Mouse (Mus musculus): ENCODE measurements around the gene Unc13b. TPM values are rescaled to one million over a fixed set of nuclear protein-coding genes. Genes with fewer than 3 reads are reported as not detected.

The Unc13b gene
- total and polyA plus RNA-seq, 2 experiments from 2014 or later: 7.9 to 40.2 TPM

GRCm38 (mm10) chr4:43059697-43060096 lies 944 bp downstream of the Unc13b start:
- WGBS: 27% methylated on average over 3 of the region's 3 CpGs
- ATAC-seq (ENCODE audit: low FRiP score) (no peak), DNase-seq (ENCODE audit: low spot score) (no peak)
- Histone ChIP-seq H3K4me2 (ENCODE audit: low read depth, low read length, poor library complexity, severe bottlenecking) (peak overlapping the region; percentile 71), H3K27me3 (ENCODE audit: insufficient read depth, low read length) (no peaks in the 10 kb centered on the region), H3K4me3 (ENCODE audit: low read depth, low read length) (peak overlapping the region; percentile 76), H3K27ac (ENCODE audit: low read depth, low read length) (no peak overlapping the region), H3K4me1 (ENCODE audit: insufficient read depth, low read length) (0 out of 2 replicates have a peak, but pooled peaks cover 2% of the 10 kb centered on the region), H3K36me3 (ENCODE audit: insufficient read depth, low read length) (no peaks in the 10 kb centered on the region), H3K9me3 (ENCODE audit: low read length) (no peaks in the 10 kb centered on the region), H3K9ac (replicated peaks; ENCODE audit: low read length, poor library complexity, severe bottlenecking) (peak overlapping the region; percentile 81; the same call in 1 of the 2 replicates)
- no peak for TF ChIP-seq CTCF (IDR thresholded peaks at IDR 0.05)

- peak; percentile 21 for TF ChIP-seq CTCF (IDR thresholded peaks at IDR 0.05)
- 0 out of 2 replicates have a peak, but pooled peaks cover 2% of the 10 kb centered on the region for H3K4me1 ChIP-seq (ENCODE audit: insufficient read depth, low read length)
- H3K4me2 ChIP-seq (ENCODE audit: low read depth, low read length, poor library complexity, severe bottlenecking): peak overlapping the region; percentile 71
- DNase-seq (ENCODE audit: low spot score) (no peak), ATAC-seq (ENCODE audit: low FRiP score) (no peak)
- no peaks in the 10 kb centered on the region for H3K9me3 ChIP-seq (ENCODE audit: low read length)
- H3K36me3 ChIP-seq (ENCODE audit: insufficient read depth, low read length): no peaks in the 10 kb centered on the region
- H3K4me3 ChIP-seq (ENCODE audit: low read depth, low read length): peak overlapping the region; percentile 76; the same call in 1 of the 2 replicates
- no peak overlapping the region for H3K27ac ChIP-seq (ENCODE audit: low read depth, low read length)
- no peaks in the 10 kb centered on the region for H3K27me3 ChIP-seq (ENCODE audit: insufficient read depth, low read length)
- 27% methylated on average over 3 of the region's 3 CpGs for WGBS
- H3K9ac ChIP-seq (replicated peaks; ENCODE audit: low read length, poor library complexity, severe bottlenecking): no peak overlapping the region
These were observed 1.5 kb downstream of the Unc13b start for GRCm38 (mm10) chr4:43060286-43060685.

DNA sequence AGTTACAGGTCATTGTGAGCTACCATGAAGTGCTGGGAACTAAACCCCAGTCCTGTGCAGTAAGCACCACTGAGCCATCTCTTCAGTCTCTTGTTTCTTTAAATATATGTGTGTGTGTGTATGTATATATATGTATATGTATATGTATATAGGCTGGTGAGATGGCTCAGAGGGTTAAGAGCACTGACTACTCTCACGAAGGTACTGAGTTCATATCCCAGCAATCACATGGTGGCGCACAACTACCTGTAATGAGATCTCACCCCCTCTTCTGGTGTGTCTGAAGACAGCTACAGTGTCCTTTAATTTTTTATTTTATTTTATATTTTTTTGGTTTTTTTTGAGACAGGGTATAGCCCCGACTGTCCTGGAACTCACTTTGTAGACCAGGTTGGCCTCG lies 6.7 kb downstream of the Unc13b start:
- Histone ChIP-seq H3K4me1 (ENCODE audit: insufficient read depth, low read length) (no peaks in the 10 kb centered on the region), H3K4me2 (ENCODE audit: low read depth, low read length, poor library complexity, severe bottlenecking) (no peak overlapping the region), H3K27ac (ENCODE audit: low read depth, low read length) (no peak overlapping the region), H3K9me3 (ENCODE audit: low read length) (no peaks in the 10 kb centered on the region), H3K4me3 (ENCODE audit: low read depth, low read length) (no peak overlapping the region), H3K9ac (replicated peaks; ENCODE audit: low read length, poor library complexity, severe bottlenecking) (no peak overlapping the region), H3K27me3 (ENCODE audit: insufficient read depth, low read length) (no peaks in the 10 kb centered on the region), H3K36me3 (ENCODE audit: insufficient read depth, low read length) (no peaks in the 10 kb centered on the region)
- no peak for DNase-seq (ENCODE audit: low spot score)
- no peak for ATAC-seq (ENCODE audit: low FRiP score)
- no peak for TF ChIP-seq CTCF (IDR thresholded peaks at IDR 0.05)
- WGBS: over 99% methylated on average over 4 of the region's 4 CpGs

GRCm38 (mm10) chr4:43074923-43075322 lies 16.2 kb downstream of the Unc13b start:
- H3K27me3 ChIP-seq (ENCODE audit: insufficient read depth, low read length): no peaks in the 10 kb centered on the region
- H3K27ac ChIP-seq (ENCODE audit: low read depth, low read length): no peak overlapping the region
- H3K36me3 ChIP-seq (ENCODE audit: insufficient read depth, low read length): no peaks in the 10 kb centered on the region
- no peaks in the 10 kb centered on the region for H3K4me1 ChIP-seq (ENCODE audit: insufficient read depth, low read length)
- ATAC-seq (ENCODE audit: low FRiP score): no peak
- no peak overlapping the region for H3K4me3 ChIP-seq (ENCODE audit: low read depth, low read length)
- no peaks in the 10 kb centered on the region for H3K9me3 ChIP-seq (ENCODE audit: low read length)
- H3K4me2 ChIP-seq (ENCODE audit: low read depth, low read length, poor library complexity, severe bottlenecking): no peak overlapping the region
- no peak overlapping the region for H3K9ac ChIP-seq (replicated peaks; ENCODE audit: low read length, poor library complexity, severe bottlenecking)
- TF ChIP-seq CTCF (IDR thresholded peaks at IDR 0.05): no peak
- no peak for DNase-seq (ENCODE audit: low spot score)

- H3K27ac ChIP-seq (ENCODE audit: low read depth, low read length): no peak overlapping the region
- no peak overlapping the region for H3K4me2 ChIP-seq (ENCODE audit: low read depth, low read length, poor library complexity, severe bottlenecking)
- ATAC-seq (ENCODE audit: low FRiP score) (no peak), DNase-seq (ENCODE audit: low spot score) (no peak)
- no peak for TF ChIP-seq CTCF (IDR thresholded peaks at IDR 0.05)
- H3K27me3 ChIP-seq (ENCODE audit: insufficient read depth, low read length): no peaks in the 10 kb centered on the region
- 54% methylated on average over 7 of the region's 7 CpGs for WGBS
- H3K36me3 ChIP-seq (ENCODE audit: insufficient read depth, low read length): no peaks in the 10 kb centered on the region
- H3K9me3 ChIP-seq (ENCODE audit: low read length): no peaks in the 10 kb centered on the region
- H3K9ac ChIP-seq (replicated peaks; ENCODE audit: low read length, poor library complexity, severe bottlenecking): no peak overlapping the region
- no peaks in the 10 kb centered on the region for H3K4me1 ChIP-seq (ENCODE audit: insufficient read depth, low read length)
- H3K4me3 ChIP-seq (ENCODE audit: low read depth, low read length): no peak overlapping the region
These were observed 19.4 kb downstream of the Unc13b start for GRCm38 (mm10) chr4:43078071-43078718.

DNA sequence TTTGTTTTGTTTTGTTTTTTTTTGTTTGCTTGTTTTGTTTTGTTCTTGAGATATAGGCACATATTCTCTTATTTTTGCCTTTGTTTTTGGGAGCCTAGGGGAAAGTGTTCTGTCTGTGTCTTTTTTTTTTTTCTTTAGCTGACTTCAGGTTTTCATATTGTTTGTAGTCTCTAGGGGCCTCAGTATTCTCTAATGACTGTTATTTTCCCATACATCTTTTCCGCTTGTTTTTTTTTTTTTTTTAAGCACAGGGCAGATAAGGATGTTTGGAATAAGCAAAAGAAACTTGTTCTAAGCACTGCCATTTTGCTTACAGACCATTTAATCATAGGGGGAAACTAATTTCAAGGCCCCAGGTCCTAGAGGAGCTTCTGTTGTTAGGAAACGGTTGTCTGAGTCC lies 23.7 kb downstream of the Unc13b start:
- Histone ChIP-seq H3K9ac (replicated peaks; ENCODE audit: low read length, poor library complexity, severe bottlenecking) (no peak overlapping the region), H3K9me3 (ENCODE audit: low read length) (no peaks in the 10 kb centered on the region), H3K27me3 (ENCODE audit: insufficient read depth, low read length) (no peaks in the 10 kb centered on the region), H3K4me2 (ENCODE audit: low read depth, low read length, poor library complexity, severe bottlenecking) (no peak overlapping the region), H3K27ac (ENCODE audit: low read depth, low read length) (no peak overlapping the region), H3K36me3 (ENCODE audit: insufficient read depth, low read length) (no peaks in the 10 kb centered on the region), H3K4me1 (ENCODE audit: insufficient read depth, low read length) (no peaks in the 10 kb centered on the region), H3K4me3 (ENCODE audit: low read depth, low read length) (no peak overlapping the region)
- TF ChIP-seq CTCF (IDR thresholded peaks at IDR 0.05): no peak
- ATAC-seq (ENCODE audit: low FRiP score): no peak
- WGBS: 79% methylated on average over 2 of the region's 2 CpGs
- DNase-seq (ENCODE audit: low spot score): no peak
